Mouse (Mus musculus) spleen, adult 2 months (tissue): ENCODE data around the gene Mrnip. TPM values are rescaled to one million over a fixed set of nuclear protein-coding genes. Genes with fewer than 3 reads are reported as not detected.

Source experiments
- DNase-seq, 2 experiments: peaks; one replicate each; pipeline versions ENCODE4 v3.0.0 to v3.0.0-alpha.2; 2012 to 2021; ENCODE audit warnings: low spot score in 2 of 2, low read depth in 1 of 2
- H3K27ac ChIP-seq: fragments of 200-500 bp; 2 replicates; pipeline ENCODE4 v1.5.1; 2012; ENCODE audit warnings: low read length, inconsistent platforms; ENCODE audit not compliant: insufficient read depth
- H3K27me3 ChIP-seq: fragments of 200-500 bp; 2 replicates; pipeline ENCODE4 v1.6.1; 2012; ENCODE audit warnings: mild to moderate bottlenecking, moderate library complexity, low read length, inconsistent platforms; ENCODE audit not compliant: control insufficient read depth, insufficient read depth
- H3K36me3 ChIP-seq: fragments of 200-500 bp; 2 replicates; pipeline ENCODE4 v1.6.1; 2012; ENCODE audit warnings: mild to moderate bottlenecking, low read length, inconsistent platforms; ENCODE audit not compliant: control insufficient read depth, insufficient read depth
- H3K4me1 ChIP-seq: fragments of 200-500 bp; 2 replicates; pipeline ENCODE4 v1.6.1; 2011; ENCODE audit warnings: inconsistent platforms; ENCODE audit not compliant: control insufficient read depth, insufficient read depth, insufficient read length
- H3K4me3 ChIP-seq: fragments of 200-500 bp; 2 replicates; pipeline ENCODE4 v1.5.1; 2011; ENCODE audit warnings: mild to moderate bottlenecking, inconsistent platforms; ENCODE audit not compliant: insufficient read depth, insufficient read length; ENCODE audit errors: extremely low read depth
- CTCF ChIP-seq: fragments of 200-500 bp; IDR thresholded peaks from 2 replicates; pipeline ENCODE4 v1.5.1; 2011; ENCODE audit warnings: mild to moderate bottlenecking, inconsistent platforms; ENCODE audit not compliant: insufficient read depth, insufficient read length, insufficient replicate concordance; ENCODE audit errors: extremely low read depth
- POLR2A ChIP-seq: fragments of 200-500 bp; IDR thresholded peaks from 2 replicates; pipeline ENCODE4 v1.6.1; 2011; ENCODE audit warnings: low read depth, low read length, inconsistent platforms
- WGBS: fragments of 180-500 bp; shearing (Covaris S2); methylation state at CpG from one replicate; pipeline ENCODE4 v1.1.7; 2018; 5-methylcytosine and 5-hydroxymethylcytosine counted together
- polyA plus RNA-seq: library from polyadenylated mRNA; depleted of rRNA; stranded (reverse); fragments of >200 nt; gene quantifications from 2 replicates; pipeline ENCODE4 v1.2.3, GENCODE M21; 2012

Mrnip gene
- polyA plus RNA-seq, 1 experiment: 2.4 TPM

- TF ChIP-seq POLR2A (no peak), CTCF (0 out of 2 replicates have a peak, but pooled peaks have one; percentile 4)
- Histone ChIP-seq H3K27me3 (no peaks in the 10 kb centered on the region), H3K36me3 (peaks cover 2% of the 10 kb centered on the region; the same call in 1 of the 2 replicates), H3K27ac (no peak overlapping the region), H3K4me3 (no peak overlapping the region), H3K4me1 (peaks cover 3% of the 10 kb centered on the region; the same call in 1 of the 2 replicates)
- 90% methylated on average over 45 of the region's 45 CpGs for WGBS
- DNase-seq: no peak
Measured at GRCm38 (mm10) chr11:50230481-50231304, 56.4 kb downstream of the Mrnip start.

- Histone ChIP-seq H3K36me3 (peaks cover 2% of the 10 kb centered on the region; the same call in 1 of the 2 replicates), H3K4me1 (peaks cover 1% of the 10 kb centered on the region; the same call in 1 of the 2 replicates), H3K27ac (no peak overlapping the region), H3K4me3 (no peak overlapping the region), H3K27me3 (no peaks in the 10 kb centered on the region)
- 33% methylated on average over 8 of the region's 8 CpGs for WGBS
- DNase-seq: peak; percentile 55 to 59
- TF ChIP-seq CTCF (peak; percentile 5; the same call in 1 of the 2 replicates), POLR2A (no peak)
Measured at GRCm38 (mm10) chr11:50231411-50231810, 57.2 kb downstream of the Mrnip start.

GRCm38 (mm10) chr11:50233022-50233421, 58.8 kb downstream of the Mrnip start:
- no peaks in the 10 kb centered on the region for H3K27me3 ChIP-seq
- 67% methylated on average over 13 of the region's 13 CpGs for WGBS
- TF ChIP-seq POLR2A (no peak), CTCF (no peak)
- no peak overlapping the region for H3K27ac ChIP-seq
- peaks cover 4% of the 10 kb centered on the region; the same call in 1 of the 2 replicates for H3K4me1 ChIP-seq
- DNase-seq: no peak
- peaks cover 2% of the 10 kb centered on the region; the same call in 1 of the 2 replicates for H3K36me3 ChIP-seq
- no peak overlapping the region for H3K4me3 ChIP-seq

- TF ChIP-seq POLR2A: no peak
- TF ChIP-seq CTCF: peak; percentile 21; the same call in 1 of the 2 replicates
- H3K4me3 ChIP-seq: no peak overlapping the region
- no peaks in the 10 kb centered on the region for H3K27me3 ChIP-seq
- H3K36me3 ChIP-seq: peaks cover 2% of the 10 kb centered on the region; the same call in 1 of the 2 replicates
- 95% methylated on average over 11 of the region's 11 CpGs for WGBS
- no peak overlapping the region for H3K27ac ChIP-seq
- DNase-seq: no peak
- peaks cover 4% of the 10 kb centered on the region; the same call in 1 of the 2 replicates for H3K4me1 ChIP-seq
Measured at GRCm38 (mm10) chr11:50233993-50234392, 59.7 kb downstream of the Mrnip start.

- 96% methylated on average over 25 of the region's 25 CpGs for WGBS
- Histone ChIP-seq H3K36me3 (peaks cover 2% of the 10 kb centered on the region; the same call in 1 of the 2 replicates), H3K4me1 (peaks cover 4% of the 10 kb centered on the region; the same call in 1 of the 2 replicates), H3K27ac (no peak overlapping the region), H3K4me3 (no peak overlapping the region), H3K27me3 (no peaks in the 10 kb centered on the region)
- TF ChIP-seq POLR2A (no peak), CTCF (no peak)
- no peak for DNase-seq
Measured at GRCm38 (mm10) chr11:50234606-50235005, 60.4 kb downstream of the Mrnip start.

GRCm38 (mm10) chr11:50236540-50236936, 62.3 kb downstream of the Mrnip start:
- H3K4me3 ChIP-seq: peak overlapping the region; percentile 85
- no peak overlapping the region for H3K27ac ChIP-seq
- H3K36me3 ChIP-seq: peaks cover 2% of the 10 kb centered on the region; the same call in 1 of the 2 replicates
- H3K27me3 ChIP-seq: no peaks in the 10 kb centered on the region
- WGBS: 1% methylated on average over 26 of the region's 27 CpGs
- peak; percentile 78 to 91 for DNase-seq
- TF ChIP-seq CTCF: no peak; the same call in 1 of the 2 replicates
- TF ChIP-seq POLR2A: no peak
- peaks cover 4% of the 10 kb centered on the region; the same call in 1 of the 2 replicates for H3K4me1 ChIP-seq
